Comparison of ENCODE assay signal across 12 mouse cellular contexts in the genomic region with DNA sequence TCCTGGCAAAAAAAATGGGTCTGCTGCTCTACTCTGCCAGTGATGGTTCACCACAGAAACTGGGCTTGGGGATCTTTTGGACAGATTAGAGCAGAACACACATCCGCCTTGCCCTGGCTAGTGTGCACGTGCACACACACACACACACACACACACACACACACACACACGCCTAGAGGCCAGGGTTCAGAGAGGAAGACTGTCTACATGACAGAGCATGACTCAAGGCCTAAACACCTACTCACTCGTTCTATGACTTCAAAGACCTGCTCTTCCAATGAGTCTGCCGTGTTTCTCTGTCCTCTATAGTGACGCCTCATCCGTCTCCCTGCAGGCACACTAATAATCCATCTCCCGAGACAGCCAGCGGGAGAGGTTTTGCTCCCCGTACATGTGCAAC. TPM values are rescaled to one million over a fixed set of nuclear protein-coding genes. Genes with fewer than 3 reads are reported as not detected.
DNase-seq lines count a peak whose midpoint lies in the region; ATAC-seq and TF ChIP-seq lines count a peak whose summit lies in the region.
"Had no signal": no experiment of that assay in that cellular context is flagged by ENCODE, and none has a peak within 500 bp of the region (broad histone marks: within the 10 kb centered on the region; RNA-seq: fewer than 3 reads in every experiment).

No protein-coding gene starts in this region.

- H3K36me3 ChIP-seq in liver, adult 2 months (ENCODE audit: control insufficient read depth, insufficient read depth, low read length), result no peaks in the 10 kb centered on the region
- H3K36me3 ChIP-seq in intestine, postnatal 0 days (ENCODE audit: control insufficient read depth, insufficient read depth), result no peaks in the 10 kb centered on the region
- H3K36me3 ChIP-seq in stomach, embryonic 15.5 days, result no peaks in the 10 kb centered on the region
- H3K36me3 ChIP-seq in heart, embryonic 10.5 days, result no peaks in the 10 kb centered on the region
- H3K36me3 ChIP-seq: embryonic facial prominence, embryonic 15.5 days; G1E had no signal

- peak overlapping the region; percentile 82 for H3K27ac ChIP-seq in liver, adult 2 months (replicated peaks; ENCODE audit: insufficient read depth, low read depth, low read length)
- H3K27ac ChIP-seq in intestine, postnatal 0 days (ENCODE audit: low read depth, low read length), result peak overlapping the region; percentile 57
- peak overlapping the region; percentile 67; the same call in 1 of the 2 replicates for H3K27ac ChIP-seq in stomach, embryonic 15.5 days
- H3K27ac ChIP-seq in heart, embryonic 10.5 days, result no peak overlapping the region
- H3K27ac ChIP-seq: embryonic facial prominence, embryonic 15.5 days; left cerebral cortex, adult 2 months had no signal

- no peak for TF ChIP-seq CTCF in liver, adult 2 months (IDR thresholded peaks at IDR 0.05; ENCODE audit: low read depth, low read length)
- no peak for TF ChIP-seq CTCF in intestine, postnatal 0 days (IDR thresholded peaks at IDR 0.05; ENCODE audit: low read depth)

- peaks cover 56% of the 10 kb centered on the region for H3K79me2 ChIP-seq in liver, adult 2 months (ENCODE audit: control insufficient read depth, insufficient read depth, low read length)

- ATAC-seq in common myeloid progenitor, adult 5-6 weeks (replicated peaks; ENCODE audit: low read depth, poor library complexity, severe bottlenecking), result peak; percentile 4
- peak; percentile 39 for ATAC-seq in intestine, postnatal 0 days
- peak; percentile 1; the same call in 1 of the 2 replicates for ATAC-seq in stomach, embryonic 15.5 days (ENCODE audit: insufficient read depth, low FRiP score, low read depth)

- 0 out of 2 replicates have a peak overlapping the region, but pooled peaks have one; percentile 12 for H3K9ac ChIP-seq in liver, adult 2 months (ENCODE audit: low read depth, low read length)
- H3K9ac ChIP-seq in intestine, postnatal 0 days (ENCODE audit: low read depth, low read length), result no peak overlapping the region
- no peak overlapping the region for H3K9ac ChIP-seq in stomach, embryonic 15.5 days
- H3K9ac ChIP-seq: embryonic facial prominence, embryonic 15.5 days had no signal

- H3K9me3 ChIP-seq in intestine, postnatal 0 days (ENCODE audit: control insufficient read depth), result no peaks in the 10 kb centered on the region
- H3K9me3 ChIP-seq in stomach, embryonic 15.5 days, result no peaks in the 10 kb centered on the region
- no peaks in the 10 kb centered on the region for H3K9me3 ChIP-seq in heart, embryonic 10.5 days
- H3K9me3 ChIP-seq: embryonic facial prominence, embryonic 15.5 days; G1E had no signal

- 30% methylated on average over 10 of the region's 10 CpGs for WGBS in liver, adult 2 months
- WGBS in intestine, postnatal 0 days, result 31% methylated on average over 10 of the region's 10 CpGs
- WGBS in stomach, embryonic 15.5 days, result 40% methylated on average over 10 of the region's 10 CpGs
- 58% methylated on average over 10 of the region's 10 CpGs for WGBS in heart, embryonic 10.5 days

- no peak overlapping the region for H3K4me2 ChIP-seq in intestine, postnatal 0 days (replicated peaks; ENCODE audit: low read depth)
- H3K4me2 ChIP-seq in stomach, embryonic 15.5 days, result no peak overlapping the region
- H3K4me2 ChIP-seq: embryonic facial prominence, embryonic 15.5 days had no signal

- no peak for DNase-seq in liver, adult 2 months (ENCODE audit: extremely low read depth, low read depth, low spot score)
- DNase-seq in liver, result no peak
- no peak for DNase-seq in gastrocnemius, postnatal 25 days
- DNase-seq in heart, embryonic 10.5 days (ENCODE audit: low spot score), result no peak
- DNase-seq: adrenal gland, adult 8-10 months; cerebellum, adult 9-11 months had no signal

- H3K27me3 ChIP-seq in liver, adult 2 months (ENCODE audit: control insufficient read depth, insufficient read depth, low read length), result no peaks in the 10 kb centered on the region
- H3K27me3 ChIP-seq in intestine, postnatal 0 days (replicated peaks; ENCODE audit: control insufficient read depth, insufficient read depth, low read length), result no peaks in the 10 kb centered on the region
- no peaks in the 10 kb centered on the region for H3K27me3 ChIP-seq in stomach, embryonic 15.5 days (replicated peaks)
- H3K27me3 ChIP-seq in heart, embryonic 10.5 days (ENCODE audit: insufficient read depth, poor library complexity, severe bottlenecking), result peaks cover 24% of the 10 kb centered on the region
- H3K27me3 ChIP-seq: embryonic facial prominence, embryonic 15.5 days had no signal

- H3K4me3 ChIP-seq in liver, adult 2 months (ENCODE audit: insufficient read depth, low read depth, low read length), result no peak overlapping the region
- no peak overlapping the region for H3K4me3 ChIP-seq in intestine, postnatal 0 days (ENCODE audit: low read depth, low read length)
- H3K4me3 ChIP-seq in stomach, embryonic 15.5 days (replicated peaks), result no peak overlapping the region
- H3K4me3 ChIP-seq in heart, embryonic 10.5 days, result no peak overlapping the region
- H3K4me3 ChIP-seq: embryonic facial prominence, embryonic 15.5 days; left cerebral cortex, adult 2 months had no signal

- no peak for TF ChIP-seq POLR2A in liver, adult 2 months (IDR thresholded peaks at IDR 0.05; ENCODE audit: extremely low read depth, insufficient read depth, low read length)

- H3K4me1 ChIP-seq in liver, adult 2 months (ENCODE audit: control insufficient read depth, insufficient read depth, low read length), result peaks cover 57% of the 10 kb centered on the region
- peaks cover 48% of the 10 kb centered on the region for H3K4me1 ChIP-seq in intestine, postnatal 0 days (replicated peaks; ENCODE audit: control insufficient read depth, insufficient read depth, low read length)
- peaks cover 61% of the 10 kb centered on the region for H3K4me1 ChIP-seq in stomach, embryonic 15.5 days
- H3K4me1 ChIP-seq in heart, embryonic 10.5 days, result peaks cover 66% of the 10 kb centered on the region

RNA-seq across cellular contexts. Expression of gene Cd82, which starts 8.6 kb away (rescaled TPM):
- 76.1 and 81.6 TPM in 2 replicates for total RNA-seq in liver, adult 2 months (2014; rRNA removed)
- polyA plus RNA-seq in liver, adult 2 months (2012; rRNA removed), result 140 and 148 TPM in 2 replicates
- total RNA-seq in common myeloid progenitor, adult 5-6 weeks (2017), result 42.9 and 43.7 TPM in 2 replicates
- 184 and 199 TPM in 2 replicates for polyA plus RNA-seq in intestine, postnatal 0 days (2015; fragmentation: Nextera tagmentation; extraction: Ambion mirVana)
- polyA plus RNA-seq in stomach, embryonic 15.5 days (2015; fragmentation: Nextera tagmentation; extraction: Ambion mirVana), result 87.7 and 95.0 TPM in 2 replicates
- 10 to 100 TPM in 1 of 2 experiments, 1 to 10 TPM in 1; 9.1 to 12.0 TPM for total RNA-seq in gastrocnemius, postnatal 25 days (2021)
- polyA plus RNA-seq in heart, embryonic 10.5 days (2016; fragmentation: Nextera tagmentation; extraction: Ambion mirVana), result 12.9 and 16.6 TPM in 2 replicates
